Mouse (Mus musculus) forebrain, embryonic 16.5 days (tissue): ENCODE measurements around the gene Pjvk. TPM values are rescaled to one million over a fixed set of nuclear protein-coding genes. Genes with fewer than 3 reads are reported as not detected.

ENCODE experiments used
- ATAC-seq: fragments of 200-750 bp; cut with Nextera tagmentation; 2 replicates; pipeline ENCODE4 v1.8.0; 2017; ENCODE audit warnings: mild to moderate bottlenecking, moderate library complexity
- H3K27ac ChIP-seq: fragments of 300-500 bp; sonication (generic); 2 replicates; pipeline ENCODE4 v1.5.1; 2014; ENCODE audit warnings: low read length, control low read depth
- H3K27me3 ChIP-seq: fragments of 300-500 bp; sonication (generic); replicated peaks from 2 replicates; pipeline ENCODE4 v1.6.1; 2014; ENCODE audit warnings: low read length; ENCODE audit not compliant: control insufficient read depth, insufficient read depth
- H3K36me3 ChIP-seq: fragments of 300-500 bp; sonication (generic); 2 replicates; pipeline ENCODE4 v1.6.1; 2014; ENCODE audit not compliant: control insufficient read depth, insufficient read depth
- H3K4me1 ChIP-seq: fragments of 300-500 bp; sonication (generic); replicated peaks from 2 replicates; pipeline ENCODE4 v1.6.1; 2014; ENCODE audit warnings: low read length; ENCODE audit not compliant: control insufficient read depth, insufficient read depth
- H3K4me2 ChIP-seq: fragments of 300-500 bp; sonication (generic); 2 replicates; pipeline ENCODE4 v1.6.1; 2014; ENCODE audit warnings: mild to moderate bottlenecking, low read length, control low read depth
- H3K4me3 ChIP-seq: fragments of 300-500 bp; sonication (generic); replicated peaks from 2 replicates; pipeline ENCODE4 v1.5.1; 2014; ENCODE audit warnings: mild to moderate bottlenecking, low read length, control low read depth
- H3K9ac ChIP-seq: fragments of 300-500 bp; sonication (generic); replicated peaks from 2 replicates; pipeline ENCODE4 v1.6.1; 2014; ENCODE audit warnings: low read depth, low read length, control low read depth
- H3K9me3 ChIP-seq: fragments of 300-500 bp; sonication (generic); 2 replicates; pipeline ENCODE4 v1.6.1; 2016; ENCODE audit warnings: low read length; ENCODE audit not compliant: control insufficient read depth
- WGBS: fragments of 180-500 bp; shearing (Covaris S2); extraction: QIAGEN DNeasy Blood & Tissue Kit; methylation state at CpG from one replicate; pipeline ENCODE4 v1.1.7; 2014; 5-methylcytosine and 5-hydroxymethylcytosine counted together
- polyA plus RNA-seq: library from polyadenylated mRNA; unstranded; fragments of >200 nt; fragmentation: Nextera tagmentation; extraction: Ambion mirVana; gene quantifications from 2 replicates; pipeline ENCODE4 v1.2.1, GENCODE M21; 2015

Pjvk gene
- 0.53 and 0.80 TPM in 2 replicates for polyA plus RNA-seq

DNA sequence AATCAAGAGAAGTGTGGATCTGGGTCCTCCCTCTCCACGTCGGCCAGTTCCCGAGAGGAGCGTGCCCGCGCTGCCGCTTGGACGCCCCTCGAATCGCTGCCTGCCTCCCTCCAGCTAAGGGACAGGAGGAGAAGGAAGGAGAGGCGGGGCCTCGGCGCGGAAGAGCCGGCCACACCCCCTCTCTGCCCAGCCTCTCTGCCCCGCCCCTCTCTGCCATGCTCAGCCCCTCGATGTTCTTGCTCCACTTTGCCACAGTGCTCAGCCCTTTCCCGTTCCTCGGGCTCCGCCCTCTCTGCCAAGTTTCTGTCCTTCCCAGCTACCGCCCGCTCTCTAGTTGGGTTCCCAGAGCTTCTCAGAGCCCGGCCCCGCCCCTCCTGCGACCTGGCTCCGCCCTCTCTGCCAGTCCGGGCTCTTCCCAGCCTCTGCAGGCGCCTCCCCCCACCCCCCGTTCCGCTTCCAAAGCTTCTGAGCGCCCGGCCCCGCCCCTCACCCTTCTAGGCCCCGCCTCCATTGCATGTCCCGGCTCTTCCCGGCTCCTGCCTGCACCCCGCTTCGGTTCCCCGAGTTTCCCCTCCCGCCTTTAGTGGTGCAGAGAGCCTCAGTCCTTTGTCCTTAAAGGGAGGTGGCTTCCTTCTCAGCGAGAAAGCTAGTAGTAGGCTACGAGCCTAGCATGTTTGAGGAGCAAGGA, at the start of gene Pjvk, which contains the start of gene Prkra:
Gene Pjvk, plus strand, starts transcription at position 594 of the 688 bp plus-strand sequence.
Gene Prkra, minus strand, starts transcription at position 133 of the 688 bp plus-strand sequence.
- under 1% methylated on average over 40 of the region's 42 CpGs for WGBS
- peak; percentile 98 for ATAC-seq
- H3K27me3 ChIP-seq, result no peaks in the 10 kb centered on the region

DNA sequence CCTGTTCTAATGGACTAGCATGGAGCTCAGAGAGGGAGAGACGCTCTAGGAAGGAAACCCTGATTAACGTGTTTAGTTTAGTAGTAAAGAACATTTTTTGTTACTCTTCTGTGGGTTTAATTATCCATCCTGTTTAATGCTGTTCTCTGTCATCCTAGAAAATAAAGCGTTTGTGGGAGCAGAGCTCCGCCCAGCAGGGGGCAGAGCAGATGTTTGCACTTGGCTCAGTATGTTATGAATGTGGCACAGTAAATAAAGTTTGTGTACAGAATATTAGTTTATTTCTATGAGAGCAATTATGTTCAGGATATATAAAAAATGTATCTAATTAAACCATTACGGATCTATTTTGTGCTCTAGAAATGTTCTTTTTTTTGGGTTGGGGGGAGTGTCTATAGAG, 49.1 kb upstream of the Pjvk start:
- no peak overlapping the region for H3K27ac ChIP-seq
- H3K27me3 ChIP-seq, result no peaks in the 10 kb centered on the region
- no peak overlapping the region for H3K4me2 ChIP-seq
- no peak for ATAC-seq
- WGBS, result 56% methylated on average over 5 of the region's 5 CpGs
- H3K9ac ChIP-seq, result no peak overlapping the region
- H3K9me3 ChIP-seq, result no peaks in the 10 kb centered on the region
- H3K4me3 ChIP-seq, result no peak overlapping the region
- no peaks in the 10 kb centered on the region for H3K4me1 ChIP-seq
- no peaks in the 10 kb centered on the region for H3K36me3 ChIP-seq

More for the DNA sequence above, at the start of gene Pjvk, which contains the start of gene Prkra:
- peak within 1 kb of the TSS; percentile 72 for H3K4me2 ChIP-seq
- H3K27ac ChIP-seq, result peak within 1 kb of the TSS; percentile 69
- H3K4me1 ChIP-seq, result peaks cover 15% of the 10 kb centered on the region
- peak within 1 kb of the TSS; percentile 67 for H3K4me3 ChIP-seq
- peak within 1 kb of the TSS; percentile 87 for H3K9ac ChIP-seq
- H3K9me3 ChIP-seq, result no peaks in the 10 kb centered on the region
- no peaks in the 10 kb centered on the region for H3K36me3 ChIP-seq

DNA sequence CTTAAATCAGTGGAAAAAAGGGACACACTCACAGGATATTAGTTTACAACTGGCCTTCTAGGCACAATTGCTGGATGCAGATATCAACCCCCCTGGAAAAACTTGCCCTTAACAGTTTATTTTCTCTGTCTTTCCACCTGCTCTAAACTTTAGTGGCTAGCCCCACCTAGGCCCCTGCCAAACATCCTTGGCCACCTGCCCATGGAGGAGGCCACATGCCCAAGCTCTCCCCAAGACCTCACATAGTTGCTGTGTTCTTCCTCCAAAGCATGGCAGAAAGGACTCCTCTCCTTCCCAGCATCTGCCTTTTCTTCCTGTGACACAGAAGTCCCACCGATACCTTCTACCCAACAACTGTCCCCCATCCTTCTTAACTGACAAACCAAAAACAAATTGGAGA, 46.0 kb upstream of the Pjvk start:
- 100% methylated on average over 1 of the region's 1 CpGs for WGBS

DNA sequence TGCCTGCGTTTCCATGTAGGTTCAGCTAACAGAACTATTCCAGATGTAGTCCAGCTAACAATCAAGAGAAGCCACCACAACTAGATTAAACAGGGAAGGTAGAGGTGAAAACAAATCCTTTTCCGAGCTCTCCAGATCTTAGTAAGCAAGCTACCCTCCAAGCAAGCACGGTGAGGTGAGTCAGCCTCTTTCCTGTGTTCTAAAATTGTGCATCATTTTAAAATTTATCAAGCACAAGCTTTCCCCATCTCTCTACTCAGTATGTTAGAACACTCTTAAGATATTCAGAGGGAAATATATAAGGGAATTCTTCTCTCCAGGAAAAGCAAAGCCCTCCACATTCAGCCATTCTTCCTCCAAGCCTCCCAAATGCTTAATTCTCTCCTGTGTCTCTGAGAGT, 41.6 kb upstream of the Pjvk start:
- Histone ChIP-seq H3K27ac (no peak overlapping the region), H3K4me2 (no peak overlapping the region), H3K9me3 (no peaks in the 10 kb centered on the region), H3K27me3 (no peaks in the 10 kb centered on the region), H3K36me3 (no peaks in the 10 kb centered on the region), H3K4me1 (no peaks in the 10 kb centered on the region), H3K4me3 (no peak overlapping the region), H3K9ac (no peak overlapping the region)
- WGBS, result 86% methylated on average over 3 of the region's 3 CpGs
- no peak for ATAC-seq

More for the DNA sequence above, 46.0 kb upstream of the Pjvk start:
- no peaks in the 10 kb centered on the region for H3K27me3 ChIP-seq
- H3K4me1 ChIP-seq, result no peaks in the 10 kb centered on the region
- no peak overlapping the region for H3K27ac ChIP-seq
- no peaks in the 10 kb centered on the region for H3K9me3 ChIP-seq
- H3K9ac ChIP-seq, result no peak overlapping the region
- no peaks in the 10 kb centered on the region for H3K36me3 ChIP-seq
- ATAC-seq, result no peak
- H3K4me2 ChIP-seq, result no peak overlapping the region
- H3K4me3 ChIP-seq, result no peak overlapping the region

DNA sequence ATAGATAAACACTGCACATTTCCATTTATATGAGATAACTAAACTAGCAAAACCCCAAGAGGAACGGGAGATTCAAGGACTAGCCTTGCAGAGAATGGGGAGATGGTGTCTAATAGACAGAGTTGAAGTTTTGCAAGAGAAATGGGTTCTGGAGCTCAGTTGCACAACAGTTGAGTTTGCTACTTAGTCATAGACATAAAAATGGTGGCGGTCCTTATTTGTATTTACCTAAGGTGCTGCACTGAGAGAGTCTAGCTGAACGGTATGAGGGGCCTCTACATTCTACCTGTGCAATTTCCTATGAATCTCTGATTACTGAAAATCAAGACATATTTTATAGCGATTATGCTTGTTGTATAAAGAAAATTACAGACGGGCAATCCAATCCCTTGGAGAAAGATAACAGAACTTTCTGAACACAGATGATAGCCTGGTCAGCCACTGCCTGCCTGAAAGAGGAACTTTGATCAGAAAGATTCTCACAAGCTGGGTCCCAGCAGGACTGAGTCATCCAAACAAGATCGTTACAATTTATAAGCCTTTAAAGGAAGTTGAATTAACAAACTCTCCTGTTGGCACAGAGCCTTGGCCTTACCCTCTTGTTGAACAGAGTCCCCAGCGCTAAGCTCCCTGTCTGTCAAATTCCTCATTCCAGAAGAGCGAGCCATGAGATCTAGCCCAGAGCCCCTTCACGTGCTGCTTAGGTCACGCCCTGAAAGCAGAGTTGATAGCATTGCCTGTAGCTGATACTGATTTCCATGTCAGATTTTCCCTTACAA, 37.8 kb upstream of the Pjvk start:
- Histone ChIP-seq H3K27ac (no peak overlapping the region), H3K4me3 (no peak overlapping the region), H3K9ac (no peak overlapping the region), H3K4me2 (no peak overlapping the region), H3K4me1 (no peaks in the 10 kb centered on the region), H3K36me3 (no peaks in the 10 kb centered on the region), H3K27me3 (no peaks in the 10 kb centered on the region), H3K9me3 (no peaks in the 10 kb centered on the region)
- no peak for ATAC-seq
- WGBS, result 70% methylated on average over 10 of the region's 10 CpGs

DNA sequence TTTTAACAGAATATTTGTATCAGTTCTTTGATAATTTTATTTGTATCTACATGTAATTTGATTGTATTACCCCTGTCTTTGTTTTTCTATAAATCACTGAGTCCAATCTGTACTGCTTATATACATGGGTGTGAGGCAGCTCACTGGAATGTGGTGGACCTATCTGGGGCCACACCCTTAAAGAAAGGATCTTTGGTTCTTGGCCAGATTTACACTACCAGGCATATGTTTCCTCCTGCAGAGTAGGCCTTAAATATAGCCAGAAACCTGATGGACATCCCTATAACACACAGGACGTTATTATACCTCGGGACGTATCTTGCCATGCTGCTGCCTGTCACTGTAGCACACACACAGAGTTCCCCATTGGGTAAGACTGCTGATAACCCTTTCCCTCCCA, 36.3 kb upstream of the Pjvk start:
- no peak overlapping the region for H3K4me3 ChIP-seq
- WGBS, result 85% methylated on average over 3 of the region's 3 CpGs
- H3K9ac ChIP-seq, result no peak overlapping the region
- no peak overlapping the region for H3K4me2 ChIP-seq
- H3K36me3 ChIP-seq, result no peaks in the 10 kb centered on the region
- no peaks in the 10 kb centered on the region for H3K9me3 ChIP-seq
- H3K27me3 ChIP-seq, result no peaks in the 10 kb centered on the region
- H3K4me1 ChIP-seq, result no peaks in the 10 kb centered on the region
- H3K27ac ChIP-seq, result no peak overlapping the region
- ATAC-seq, result no peak

DNA sequence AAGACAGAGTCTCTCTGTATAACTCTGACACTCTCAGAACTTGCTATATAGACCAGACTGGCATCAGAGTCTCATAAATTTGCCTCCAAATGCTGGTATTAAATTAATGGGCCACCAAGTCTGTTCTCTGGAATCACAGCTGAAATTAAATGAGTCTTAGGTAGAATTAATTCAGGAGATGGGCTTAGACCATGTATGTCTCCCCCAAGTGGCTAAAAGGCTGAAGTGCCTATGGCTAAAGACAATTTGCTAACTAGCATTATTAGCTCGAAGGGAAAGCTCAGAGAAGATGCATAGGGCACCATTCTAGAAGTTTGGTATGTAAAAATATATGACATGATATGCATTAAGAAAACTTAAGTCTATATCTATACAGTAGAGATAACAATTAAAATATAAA, 30.2 kb upstream of the Pjvk start:
- Histone ChIP-seq H3K27me3 (no peaks in the 10 kb centered on the region), H3K36me3 (no peaks in the 10 kb centered on the region), H3K4me3 (no peak overlapping the region), H3K27ac (no peak overlapping the region), H3K4me2 (no peak overlapping the region), H3K9ac (no peak overlapping the region), H3K4me1 (no peaks in the 10 kb centered on the region), H3K9me3 (no peaks in the 10 kb centered on the region)
- 29% methylated on average over 1 of the region's 1 CpGs for WGBS
- peak; percentile 80 for ATAC-seq

DNA sequence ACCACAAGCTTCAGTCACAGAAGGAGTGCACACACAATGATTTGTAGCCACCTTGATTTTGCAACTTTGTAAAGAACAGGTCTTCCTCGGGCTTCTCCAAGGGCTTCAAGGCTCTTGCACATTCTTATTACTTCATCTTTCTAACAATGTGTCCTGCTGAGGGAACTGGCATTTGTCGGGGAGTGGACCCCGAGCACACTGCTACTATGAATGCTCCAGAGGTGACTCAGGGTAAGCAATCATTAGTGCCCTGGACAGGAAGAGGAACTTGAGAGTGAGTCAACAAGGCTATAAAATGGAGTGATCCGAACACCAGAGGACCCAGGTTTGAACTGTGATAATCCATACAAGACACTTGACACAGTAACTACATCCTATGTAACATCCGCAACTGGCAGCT, 28.1 kb upstream of the Pjvk start:
- ATAC-seq, result no peak
- H3K4me3 ChIP-seq, result no peak overlapping the region
- no peaks in the 10 kb centered on the region for H3K9me3 ChIP-seq
- no peaks in the 10 kb centered on the region for H3K27me3 ChIP-seq
- H3K4me1 ChIP-seq, result no peaks in the 10 kb centered on the region
- H3K4me2 ChIP-seq, result no peak overlapping the region
- H3K36me3 ChIP-seq, result peaks cover 8% of the 10 kb centered on the region
- no peak overlapping the region for H3K27ac ChIP-seq
- 94% methylated on average over 5 of the region's 5 CpGs for WGBS
- H3K9ac ChIP-seq, result no peak overlapping the region

DNA sequence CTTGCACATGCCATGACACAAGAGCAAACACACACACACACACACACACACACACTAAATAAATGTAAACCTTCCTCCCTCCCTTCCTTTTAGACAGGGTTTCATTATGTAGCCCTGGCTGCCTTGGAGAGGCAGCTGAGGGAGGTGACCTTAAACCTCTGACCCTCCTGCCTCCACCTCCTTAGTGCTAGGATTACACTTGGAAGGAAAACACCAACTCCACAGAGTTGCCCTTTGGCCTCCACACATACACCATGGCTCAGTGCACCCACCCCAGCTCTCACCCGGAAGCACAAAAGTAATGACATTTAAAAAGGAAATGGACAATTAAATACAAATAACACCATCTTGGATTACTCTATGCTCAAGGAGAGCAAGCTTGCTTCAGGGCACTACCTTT, 26.6 kb upstream of the Pjvk start:
- no peak overlapping the region for H3K4me2 ChIP-seq
- peaks cover 3% of the 10 kb centered on the region; the same call in 1 of the 2 replicates for H3K9me3 ChIP-seq
- H3K27me3 ChIP-seq, result no peaks in the 10 kb centered on the region
- H3K4me3 ChIP-seq, result no peak overlapping the region
- no peaks in the 10 kb centered on the region for H3K4me1 ChIP-seq
- H3K36me3 ChIP-seq, result peaks cover 15% of the 10 kb centered on the region
- H3K27ac ChIP-seq, result no peak overlapping the region
- no peak overlapping the region for H3K9ac ChIP-seq
- 88% methylated on average over 1 of the region's 1 CpGs for WGBS
- ATAC-seq, result no peak
